Mouse (Mus musculus): ENCODE measurements around the gene Tmprss11e.

GRCm38 (mm10) chr5:86771010-86771409 is 25.4 kb upstream of the Tmprss11e start:
- no peak for TF ChIP-seq FLI1 (IDR thresholded peaks at IDR 0.05; ENCODE audit: low read length)
- TF ChIP-seq GATA1 (IDR thresholded peaks at IDR 0.05; ENCODE audit: borderline replicate concordance, low read length): no peak
